ENCODE assay signal across 19 mouse cellular contexts in the genomic region with DNA sequence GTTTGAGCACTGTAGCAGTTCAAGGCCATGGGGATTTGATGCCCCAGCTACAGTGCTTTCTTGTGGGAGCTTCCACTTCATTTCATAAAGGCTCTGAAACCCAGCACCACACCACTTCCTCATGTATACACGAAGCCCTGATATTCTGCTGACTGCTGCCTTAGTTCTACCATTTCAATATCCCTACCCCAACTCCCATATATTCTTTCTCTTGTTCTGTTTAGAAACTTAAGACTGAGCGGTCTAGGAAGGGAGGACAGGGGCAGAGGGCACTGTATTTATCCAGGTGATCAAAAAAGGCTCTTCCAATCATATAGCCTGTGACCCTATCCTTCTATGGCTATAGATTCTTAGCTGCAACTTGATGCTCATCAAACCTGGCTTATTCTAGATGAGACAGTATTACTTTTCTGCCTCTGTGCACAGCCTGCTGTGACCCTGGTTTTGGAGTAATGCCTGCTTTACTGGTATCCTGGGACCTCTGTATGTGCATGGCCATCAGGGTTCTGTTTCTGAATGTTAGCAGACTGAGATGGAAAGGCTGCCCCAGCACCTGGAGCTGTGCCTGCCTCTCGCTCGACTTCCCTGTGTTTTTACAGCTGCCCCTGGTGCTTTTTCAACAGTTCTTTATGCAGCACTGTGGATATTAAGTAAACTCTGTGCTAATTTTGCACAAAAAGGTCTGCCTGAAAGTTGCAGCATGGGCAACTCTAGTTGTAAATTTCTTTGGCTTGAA. TPM values are rescaled to one million over a fixed set of nuclear protein-coding genes. Genes with fewer than 3 reads are reported as not detected.
DNase-seq lines count a peak whose midpoint lies in the region; ATAC-seq and TF ChIP-seq lines count a peak whose summit lies in the region.
"Had no signal": no experiment of that assay in that cellular context is flagged by ENCODE, and none has a peak within 500 bp of the region (broad histone marks: within the 10 kb centered on the region; RNA-seq: fewer than 3 reads in every experiment).

No protein-coding gene starts in this region.

- H3K4me3 ChIP-seq in limb, embryonic 10.5 days, result no peak overlapping the region
- H3K4me3 ChIP-seq in neural tube, embryonic 15.5 days (replicated peaks), result no peak overlapping the region
- H3K4me3 ChIP-seq in thymus, adult 2 months (ENCODE audit: control insufficient read depth, insufficient read depth, low read length), result no peak overlapping the region
- no peak overlapping the region for H3K4me3 ChIP-seq in midbrain, postnatal 0 days (ENCODE audit: low read depth, low read length)
- H3K4me3 ChIP-seq: embryonic facial prominence, embryonic 15.5 days; myocyte had no signal

- no peak for TF ChIP-seq POLR2A in thymus, adult 2 months (IDR thresholded peaks at IDR 0.05; ENCODE audit: control insufficient read depth, extremely low read depth, insufficient read depth, low read length, poor library complexity)

- H3K9me3 ChIP-seq in limb, embryonic 10.5 days (replicated peaks), result no peaks in the 10 kb centered on the region
- H3K9me3 ChIP-seq in neural tube, embryonic 15.5 days (replicated peaks), result no peaks in the 10 kb centered on the region
- H3K9me3 ChIP-seq in midbrain, postnatal 0 days (ENCODE audit: low read length), result no peaks in the 10 kb centered on the region
- H3K9me3 ChIP-seq: embryonic facial prominence, embryonic 15.5 days had no signal

- DNase-seq in cerebellum, postnatal 10 days, result peak; percentile 10 to 16
- no peak for DNase-seq in cerebellum, adult 11-12 months
- DNase-seq in left cerebral cortex, postnatal 4 days, result peak; percentile 5
- no peak for DNase-seq in left cerebral cortex, adult 18-20 months (ENCODE audit: low spot score in 2 of 2)
- no peak for DNase-seq in limb, embryonic 10.5 days (ENCODE audit: low spot score)
- no peak for DNase-seq in thymus, adult 2 months
- DNase-seq in midbrain, postnatal 0 days (ENCODE audit: low spot score), result no peak
- DNase-seq: cerebellum, adult 18-20 months; gastrocnemius, postnatal 14 days; kidney, postnatal 14 days; right cerebral cortex, postnatal 4 days; thymus, postnatal 25 days had no signal

- no peak overlapping the region for H3K4me2 ChIP-seq in neural tube, embryonic 15.5 days
- H3K4me2 ChIP-seq in midbrain, postnatal 0 days (ENCODE audit: low read depth, low read length, poor library complexity, severe bottlenecking), result no peak overlapping the region
- H3K4me2 ChIP-seq: embryonic facial prominence, embryonic 15.5 days; liver, embryonic 11.5 days had no signal

- H3K36me3 ChIP-seq in limb, embryonic 10.5 days, result no peaks in the 10 kb centered on the region
- H3K36me3 ChIP-seq in neural tube, embryonic 15.5 days, result no peaks in the 10 kb centered on the region
- no peaks in the 10 kb centered on the region for H3K36me3 ChIP-seq in thymus, adult 2 months (ENCODE audit: control insufficient read depth, insufficient read depth, low read length)
- H3K36me3 ChIP-seq in midbrain, postnatal 0 days (ENCODE audit: insufficient read depth, low read length), result no peaks in the 10 kb centered on the region
- H3K36me3 ChIP-seq: embryonic facial prominence, embryonic 15.5 days had no signal

- ATAC-seq in neural tube, embryonic 15.5 days (ENCODE audit: low FRiP score), result 0 out of 2 replicates have a peak, but pooled peaks have one; percentile 23
- ATAC-seq in midbrain, postnatal 0 days (ENCODE audit: low FRiP score), result no peak
- ATAC-seq: activated CD4-positive, CD25-positive, alpha-beta regulatory T cell, adult 4 months; forebrain, embryonic 14.5 days had no signal

- no peak overlapping the region for H3K9ac ChIP-seq in neural tube, embryonic 15.5 days (replicated peaks)
- no peak overlapping the region for H3K9ac ChIP-seq in midbrain, postnatal 0 days (replicated peaks; ENCODE audit: low read length, poor library complexity, severe bottlenecking)
- H3K9ac ChIP-seq: embryonic facial prominence, embryonic 15.5 days had no signal

- H3K27ac ChIP-seq in limb, embryonic 10.5 days, result peak overlapping the region; percentile 50; the same call in 1 of the 2 replicates
- peak overlapping the region; percentile 45 for H3K27ac ChIP-seq in neural tube, embryonic 15.5 days (replicated peaks)
- no peak overlapping the region for H3K27ac ChIP-seq in thymus, adult 2 months (ENCODE audit: control insufficient read depth, insufficient read depth, low read length)
- no peak overlapping the region for H3K27ac ChIP-seq in midbrain, postnatal 0 days (ENCODE audit: low read depth, low read length)
- H3K27ac ChIP-seq: embryonic facial prominence, embryonic 15.5 days had no signal

- intact Hi-C loops in left cerebral cortex, postnatal 4 days (cut with DNase I), result no loop called here

- TF ChIP-seq CTCF in thymus, adult 2 months (IDR thresholded peaks at IDR 0.05; ENCODE audit: borderline replicate concordance, control insufficient read depth, extremely low read depth, insufficient read depth, low read length, poor library complexity), result no peak
- TF ChIP-seq CTCF in midbrain, postnatal 0 days (IDR thresholded peaks at IDR 0.05), result no peak

- no peaks in the 10 kb centered on the region; the same call in 1 of the 2 replicates for H3K4me1 ChIP-seq in limb, embryonic 10.5 days
- H3K4me1 ChIP-seq in neural tube, embryonic 15.5 days, result peaks cover 18% of the 10 kb centered on the region
- H3K4me1 ChIP-seq in thymus, adult 2 months (replicated peaks; ENCODE audit: control insufficient read depth, insufficient read depth, low read length), result no peaks in the 10 kb centered on the region
- H3K4me1 ChIP-seq in midbrain, postnatal 0 days (ENCODE audit: insufficient read depth, low read length), result no peaks in the 10 kb centered on the region
- H3K4me1 ChIP-seq: embryonic facial prominence, embryonic 15.5 days had no signal

- H3K27me3 ChIP-seq in limb, embryonic 10.5 days (ENCODE audit: low read depth, poor library complexity, severe bottlenecking), result no peaks in the 10 kb centered on the region
- H3K27me3 ChIP-seq in neural tube, embryonic 15.5 days (replicated peaks), result no peaks in the 10 kb centered on the region
- no peaks in the 10 kb centered on the region for H3K27me3 ChIP-seq in thymus, adult 2 months (ENCODE audit: control insufficient read depth, insufficient read depth, low read length)
- H3K27me3 ChIP-seq in midbrain, postnatal 0 days (ENCODE audit: insufficient read depth, low read length), result no peaks in the 10 kb centered on the region
- H3K27me3 ChIP-seq: CH12.LX; embryonic facial prominence, embryonic 15.5 days had no signal

- WGBS in limb, embryonic 10.5 days, result 75% methylated on average over 4 of the region's 4 CpGs
- WGBS in neural tube, embryonic 15.5 days, result 58% methylated on average over 4 of the region's 4 CpGs
- WGBS in thymus, adult 2 months, result 73% methylated on average over 4 of the region's 4 CpGs
- 68% methylated on average over 4 of the region's 4 CpGs for WGBS in midbrain, postnatal 0 days

RNA-seq across cellular contexts. Expression of a gene that starts 33.5 kb away (rescaled TPM):
- 1 to 10 TPM; 5.2 to 6.5 TPM for total RNA-seq in left cerebral cortex, postnatal 4 days (2021)
- under 1 TPM; 0.19 to 0.28 TPM for total RNA-seq in left cerebral cortex, adult 18-20 months (2021)
- polyA plus RNA-seq in limb, embryonic 10.5 days (2016; fragmentation: Nextera tagmentation; extraction: Ambion mirVana), result 1.0 and 1.6 TPM in 2 replicates
- polyA plus RNA-seq in neural tube, embryonic 15.5 days (2015; fragmentation: Nextera tagmentation; extraction: Ambion mirVana), result 1.5 and 1.9 TPM in 2 replicates
- 0.29 and 0.35 TPM in 2 replicates for polyA plus RNA-seq in thymus, adult 2 months (2012; rRNA removed)
- 7.4 and 8.6 TPM in 2 replicates for total RNA-seq in midbrain, postnatal 0 days (2014; rRNA removed)
- polyA plus RNA-seq in midbrain, postnatal 0 days (2015; fragmentation: Nextera tagmentation; extraction: Ambion mirVana), result 0.88 and 0.94 TPM in 2 replicates

Comparison
In these comparisons a context has a peak if more than half of its experiments do, and no peak if none do; other contexts are left out.
1. DNase-seq: peak in cerebellum, postnatal 10 days (2 of 2) and left cerebral cortex, postnatal 4 days (single experiment); none in cerebellum, adult 11-12 months (single experiment), left cerebral cortex, adult 18-20 months (0 of 2), limb, embryonic 10.5 days (single experiment), thymus, adult 2 months (single experiment) and midbrain, postnatal 0 days (single experiment).
2. H3K27ac ChIP-seq: peak in limb, embryonic 10.5 days (single experiment) and neural tube, embryonic 15.5 days (single experiment); none in thymus, adult 2 months (single experiment) and midbrain, postnatal 0 days (single experiment).